Mouse (Mus musculus): ENCODE measurements around the gene Blm. TPM values are rescaled to one million over a fixed set of nuclear protein-coding genes. Genes with fewer than 3 reads are reported as not detected.

The Blm gene
- polyA plus RNA-seq, 1 experiment from 2014 or later: 18.5 TPM

DNA sequence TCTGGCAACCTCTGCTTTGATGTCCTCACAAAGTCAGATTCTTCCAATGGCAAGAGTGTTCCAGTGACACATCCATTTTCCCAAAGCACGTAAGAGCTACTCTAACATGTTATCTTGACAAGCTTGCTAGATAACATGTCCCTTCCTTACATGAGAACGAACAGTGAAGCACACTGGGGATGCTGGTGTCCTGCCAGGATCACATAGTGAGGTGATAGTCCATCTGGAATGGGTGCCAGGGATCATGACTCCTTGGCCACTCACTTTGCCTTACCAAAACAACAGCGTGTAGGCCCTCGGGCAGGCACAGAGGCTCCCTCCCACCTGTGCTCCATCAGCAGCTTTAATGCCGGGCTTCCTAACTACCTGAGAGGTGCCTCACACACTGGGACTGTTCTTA is 74.7 kb downstream of the Blm start:
- Histone ChIP-seq H3K27me3 (no peaks in the 10 kb centered on the region), H3K4me1 (peaks cover 27% of the 10 kb centered on the region), H3K9ac (no peak overlapping the region), H3K4me3 (replicated peaks) (no peak overlapping the region), H3K4me2 (replicated peaks) (no peak overlapping the region), H3K36me3 (peaks cover 5% of the 10 kb centered on the region), H3K27ac (replicated peaks) (no peak overlapping the region), H3K9me3 (replicated peaks) (no peaks in the 10 kb centered on the region)
- no peak for ATAC-seq (ENCODE audit: insufficient number of reproducible peaks, low FRiP score, low TSS enrichment, low read depth)
- WGBS: 91% methylated on average over 5 of the region's 5 CpGs

- Histone ChIP-seq H3K9ac (no peak overlapping the region), H3K36me3 (peaks cover 17% of the 10 kb centered on the region), H3K27ac (replicated peaks) (peak overlapping the region; percentile 78), H3K27me3 (no peaks in the 10 kb centered on the region), H3K4me2 (replicated peaks) (no peak overlapping the region), H3K4me3 (replicated peaks) (no peak overlapping the region), H3K4me1 (peaks cover 30% of the 10 kb centered on the region), H3K9me3 (replicated peaks) (no peaks in the 10 kb centered on the region)
- ATAC-seq (ENCODE audit: insufficient number of reproducible peaks, low FRiP score, low TSS enrichment, low read depth): no peak
- 53% methylated on average over 3 of the region's 3 CpGs for WGBS
These were observed 77.0 kb downstream of the Blm start for GRCm38 (mm10) chr7:80457831-80458343.

DNA sequence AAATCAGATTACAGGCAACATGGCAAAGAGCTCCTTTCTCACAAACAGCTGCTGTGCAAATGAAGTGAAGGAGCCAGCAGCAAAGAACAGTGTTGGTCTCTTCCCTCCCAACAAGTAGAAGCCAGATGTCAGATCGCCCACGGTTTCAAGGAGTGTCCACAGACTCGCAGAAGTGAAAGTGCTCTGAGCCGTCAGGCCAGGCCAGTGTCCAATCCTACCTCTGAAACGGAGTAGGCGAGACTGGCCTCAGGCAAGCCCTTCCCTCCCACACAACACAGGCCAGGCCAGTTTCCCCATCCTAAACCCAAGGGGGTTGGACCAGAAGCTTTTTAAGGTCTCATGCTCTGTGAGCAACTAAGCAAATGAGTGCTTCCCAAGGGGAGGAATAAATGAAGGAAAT is 77.7 kb downstream of the Blm start:
- Histone ChIP-seq H3K36me3 (peaks cover 17% of the 10 kb centered on the region), H3K9me3 (replicated peaks) (no peaks in the 10 kb centered on the region), H3K4me1 (peaks cover 30% of the 10 kb centered on the region), H3K9ac (no peak overlapping the region), H3K4me2 (replicated peaks) (no peak overlapping the region), H3K4me3 (replicated peaks) (no peak overlapping the region), H3K27me3 (no peaks in the 10 kb centered on the region), H3K27ac (replicated peaks) (peak overlapping the region; percentile 78)
- ATAC-seq (ENCODE audit: insufficient number of reproducible peaks, low FRiP score, low TSS enrichment, low read depth): no peak
- WGBS: 46% methylated on average over 6 of the region's 6 CpGs

GRCm38 (mm10) chr7:80456327-80456726 is 78.6 kb downstream of the Blm start:
- Histone ChIP-seq H3K36me3 (peaks cover 20% of the 10 kb centered on the region), H3K9ac (no peak overlapping the region), H3K4me3 (replicated peaks) (no peak overlapping the region), H3K27me3 (no peaks in the 10 kb centered on the region), H3K4me2 (replicated peaks) (no peak overlapping the region), H3K9me3 (replicated peaks) (no peaks in the 10 kb centered on the region), H3K4me1 (peaks cover 30% of the 10 kb centered on the region), H3K27ac (replicated peaks) (peak overlapping the region; percentile 78)
- 50% methylated on average over 6 of the region's 6 CpGs for WGBS
- ATAC-seq (ENCODE audit: insufficient number of reproducible peaks, low FRiP score, low TSS enrichment, low read depth): no peak; the same call in 1 of the 2 replicates

DNA sequence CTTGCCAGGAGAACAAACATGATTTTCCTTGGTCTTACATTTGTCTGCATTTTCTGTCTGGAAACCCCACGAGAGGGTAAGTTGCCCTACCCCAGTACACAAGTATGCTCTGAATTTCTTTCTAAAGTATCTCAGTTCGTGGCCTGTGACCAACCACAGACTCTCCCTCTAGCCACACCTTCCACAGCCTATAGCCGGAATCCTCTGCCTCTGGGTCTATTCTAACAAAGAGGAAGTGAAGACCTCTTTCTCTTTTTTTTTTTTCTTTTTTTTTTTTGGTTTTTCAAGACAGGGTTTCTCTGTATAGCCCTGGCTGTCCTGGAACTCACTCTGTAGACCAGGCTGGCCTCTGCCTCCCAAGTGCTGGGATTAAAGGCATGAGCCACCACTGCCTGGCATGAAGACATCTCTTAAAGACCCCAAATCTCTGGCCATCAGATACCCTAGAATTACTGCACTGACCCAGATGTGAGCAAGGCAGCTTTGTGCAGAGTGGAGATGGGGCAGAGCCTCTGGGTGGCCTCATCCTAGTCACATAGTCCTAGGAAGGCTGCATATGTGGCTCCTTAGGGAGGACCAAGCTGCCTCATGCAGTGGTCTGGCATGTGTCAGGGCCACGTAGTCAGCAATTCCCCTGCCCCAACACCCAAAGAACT is 79.3 kb downstream of the Blm start:
- H3K4me1 ChIP-seq: peaks cover 30% of the 10 kb centered on the region
- H3K4me3 ChIP-seq (replicated peaks): no peak overlapping the region
- H3K9me3 ChIP-seq (replicated peaks): no peaks in the 10 kb centered on the region
- H3K4me2 ChIP-seq (replicated peaks): no peak overlapping the region
- no peak overlapping the region for H3K9ac ChIP-seq
- WGBS: 47% methylated on average over 4 of the region's 4 CpGs
- ATAC-seq (ENCODE audit: insufficient number of reproducible peaks, low FRiP score, low TSS enrichment, low read depth): no peak
- H3K27me3 ChIP-seq: no peaks in the 10 kb centered on the region
- H3K36me3 ChIP-seq: peaks cover 20% of the 10 kb centered on the region
- H3K27ac ChIP-seq (replicated peaks): peak overlapping the region; percentile 78

- Histone ChIP-seq H3K9ac (no peak overlapping the region), H3K4me2 (replicated peaks) (no peak overlapping the region), H3K36me3 (peaks cover 15% of the 10 kb centered on the region; the same call in 1 of the 2 replicates), H3K27ac (replicated peaks) (no peak overlapping the region), H3K27me3 (no peaks in the 10 kb centered on the region), H3K4me1 (peaks cover 30% of the 10 kb centered on the region), H3K9me3 (replicated peaks) (no peaks in the 10 kb centered on the region), H3K4me3 (replicated peaks) (no peak overlapping the region)
- ATAC-seq (ENCODE audit: insufficient number of reproducible peaks, low FRiP score, low TSS enrichment, low read depth): no peak
- 90% methylated on average over 2 of the region's 2 CpGs for WGBS
These were observed 80.1 kb downstream of the Blm start for GRCm38 (mm10) chr7:80454786-80455185.

GRCm38 (mm10) chr7:80453997-80454396 is 80.9 kb downstream of the Blm start:
- Histone ChIP-seq H3K9me3 (replicated peaks) (no peaks in the 10 kb centered on the region), H3K4me3 (replicated peaks) (no peak overlapping the region), H3K4me1 (peaks cover 30% of the 10 kb centered on the region), H3K27me3 (no peaks in the 10 kb centered on the region), H3K4me2 (replicated peaks) (no peak overlapping the region), H3K36me3 (peaks cover 15% of the 10 kb centered on the region; the same call in 1 of the 2 replicates), H3K27ac (replicated peaks) (no peak overlapping the region), H3K9ac (no peak overlapping the region)
- 87% methylated on average over 5 of the region's 5 CpGs for WGBS
- no peak for ATAC-seq (ENCODE audit: insufficient number of reproducible peaks, low FRiP score, low TSS enrichment, low read depth)

- no peak overlapping the region for H3K9ac ChIP-seq
- WGBS: 97% methylated on average over 3 of the region's 3 CpGs
- no peaks in the 10 kb centered on the region for H3K27me3 ChIP-seq
- no peaks in the 10 kb centered on the region for H3K9me3 ChIP-seq (replicated peaks)
- H3K4me2 ChIP-seq (replicated peaks): no peak overlapping the region
- H3K27ac ChIP-seq (replicated peaks): no peak overlapping the region
- H3K4me3 ChIP-seq (replicated peaks): no peak overlapping the region
- H3K36me3 ChIP-seq: peaks cover 15% of the 10 kb centered on the region; the same call in 1 of the 2 replicates
- ATAC-seq (ENCODE audit: insufficient number of reproducible peaks, low FRiP score, low TSS enrichment, low read depth): no peak
- peaks cover 28% of the 10 kb centered on the region for H3K4me1 ChIP-seq
These were observed 81.8 kb downstream of the Blm start for GRCm38 (mm10) chr7:80453121-80453520.

- Histone ChIP-seq H3K27me3 (no peaks in the 10 kb centered on the region), H3K9me3 (replicated peaks) (no peaks in the 10 kb centered on the region), H3K4me2 (replicated peaks) (no peak overlapping the region), H3K36me3 (peaks cover 15% of the 10 kb centered on the region; the same call in 1 of the 2 replicates), H3K4me1 (peaks cover 19% of the 10 kb centered on the region), H3K9ac (no peak overlapping the region), H3K4me3 (replicated peaks) (no peak overlapping the region), H3K27ac (replicated peaks) (no peak overlapping the region)
- ATAC-seq (ENCODE audit: insufficient number of reproducible peaks, low FRiP score, low TSS enrichment, low read depth): no peak
- 88% methylated on average over 5 of the region's 5 CpGs for WGBS
These were observed 82.7 kb downstream of the Blm start for GRCm38 (mm10) chr7:80452241-80452640.

DNA sequence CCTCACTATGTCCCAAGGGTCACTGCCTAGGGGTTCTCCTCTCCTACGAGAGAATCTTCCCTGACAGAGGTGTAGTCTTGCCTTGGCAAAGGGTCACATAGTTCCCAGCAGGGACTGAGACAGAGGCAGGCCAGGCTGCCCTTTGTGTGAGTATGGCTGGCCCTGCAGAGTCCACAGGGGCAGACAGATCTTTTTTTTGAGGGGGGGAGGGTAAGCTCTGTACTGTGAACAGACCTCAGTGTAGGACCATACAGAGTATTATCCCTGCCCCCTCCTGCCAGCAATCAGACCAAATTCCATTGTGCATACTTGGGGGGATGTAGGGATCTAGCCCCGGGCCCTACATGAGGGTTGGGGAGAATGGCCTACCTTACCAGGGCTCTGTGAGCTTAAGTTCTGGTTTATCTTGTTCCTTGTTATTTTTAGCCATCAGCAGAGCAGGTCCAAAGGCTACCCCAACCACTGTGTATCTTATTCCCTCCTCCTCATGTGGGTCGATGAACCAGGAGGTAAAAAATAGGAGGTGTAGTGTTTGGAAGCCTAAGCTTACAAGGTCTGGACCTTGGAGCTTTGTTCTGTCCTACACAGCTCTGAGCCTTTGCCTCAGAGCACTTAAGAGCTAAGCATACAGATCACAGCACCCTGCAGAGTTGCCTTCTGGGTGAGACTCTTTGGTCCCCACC is 83.2 kb downstream of the Blm start:
- Histone ChIP-seq H3K9ac (no peak overlapping the region), H3K4me2 (replicated peaks) (no peak overlapping the region), H3K4me1 (peaks cover 13% of the 10 kb centered on the region), H3K4me3 (replicated peaks) (no peak overlapping the region), H3K9me3 (replicated peaks) (no peaks in the 10 kb centered on the region), H3K27ac (replicated peaks) (no peak overlapping the region), H3K27me3 (no peaks in the 10 kb centered on the region), H3K36me3 (peaks cover 15% of the 10 kb centered on the region; the same call in 1 of the 2 replicates)
- 69% methylated on average over 3 of the region's 3 CpGs for WGBS
- no peak for ATAC-seq (ENCODE audit: insufficient number of reproducible peaks, low FRiP score, low TSS enrichment, low read depth)

DNA sequence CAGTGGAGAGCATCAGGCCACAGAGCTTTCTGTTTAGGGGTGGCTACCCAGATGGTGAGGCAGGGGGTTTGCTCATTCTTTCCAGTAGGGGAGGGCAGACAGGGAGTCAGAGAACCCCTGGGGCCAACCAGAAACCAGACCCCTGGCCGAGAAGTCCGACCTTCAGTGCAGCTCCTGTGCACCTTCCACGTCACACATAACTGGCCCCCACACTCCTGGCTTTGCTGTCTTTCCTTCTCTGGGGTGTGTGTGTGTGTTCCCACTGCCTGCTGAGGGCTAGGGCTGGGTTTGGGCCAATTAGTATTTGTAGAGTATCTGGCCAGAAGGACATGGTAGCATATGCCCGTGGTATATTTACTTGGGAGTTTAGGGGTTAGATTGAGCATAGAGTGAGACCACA is 84.6 kb downstream of the Blm start:
- Histone ChIP-seq H3K27me3 (no peaks in the 10 kb centered on the region), H3K4me2 (replicated peaks) (no peak overlapping the region), H3K9me3 (replicated peaks) (no peaks in the 10 kb centered on the region), H3K9ac (no peak overlapping the region), H3K4me3 (replicated peaks) (no peak overlapping the region), H3K36me3 (peaks cover 15% of the 10 kb centered on the region; the same call in 1 of the 2 replicates), H3K4me1 (peaks cover 10% of the 10 kb centered on the region; the same call in 1 of the 2 replicates), H3K27ac (replicated peaks) (no peak overlapping the region)
- 71% methylated on average over 4 of the region's 4 CpGs for WGBS
- no peak for ATAC-seq (ENCODE audit: insufficient number of reproducible peaks, low FRiP score, low TSS enrichment, low read depth)
